Mouse (Mus musculus) heart, embryonic 13.5 days (tissue): ENCODE data around the gene Ifi204. TPM values are rescaled to one million over a fixed set of nuclear protein-coding genes. Genes with fewer than 3 reads are reported as not detected.

Experiments used
- ATAC-seq: fragments of 200-750 bp; cut with Nextera tagmentation; 2 replicates; pipeline ENCODE4 v1.8.0; 2017; ENCODE audit warnings: moderate TSS enrichment; ENCODE audit not compliant: insufficient number of reproducible peaks, low FRiP score, low TSS enrichment; ENCODE audit errors: extremely low read depth
- H3K27ac ChIP-seq: fragments of 300-500 bp; sonication (generic); replicated peaks from 2 replicates; pipeline ENCODE4 v1.5.1; 2015; ENCODE audit warnings: moderate library complexity, mild to moderate bottlenecking, inconsistent platforms
- H3K27me3 ChIP-seq: fragments of 300-500 bp; sonication (generic); replicated peaks from 2 replicates; pipeline ENCODE4 v1.6.1; 2015; ENCODE audit warnings: mild to moderate bottlenecking, inconsistent platforms
- H3K36me3 ChIP-seq: fragments of 300-500 bp; sonication (generic); 2 replicates; pipeline ENCODE4 v1.6.1; 2015; ENCODE audit warnings: mild to moderate bottlenecking, inconsistent platforms
- H3K4me1 ChIP-seq: fragments of 300-500 bp; sonication (generic); 2 replicates; pipeline ENCODE4 v1.6.1; 2015; ENCODE audit warnings: inconsistent platforms
- H3K4me2 ChIP-seq: fragments of 300-500 bp; sonication (generic); 2 replicates; pipeline ENCODE4 v1.6.1; 2015; ENCODE audit warnings: inconsistent platforms, mild to moderate bottlenecking, moderate library complexity
- H3K4me3 ChIP-seq: fragments of 300-500 bp; sonication (generic); 2 replicates; pipeline ENCODE4 v1.5.1; 2015; ENCODE audit warnings: moderate library complexity, mild to moderate bottlenecking, inconsistent platforms
- H3K9ac ChIP-seq: fragments of 300-500 bp; sonication (generic); 2 replicates; pipeline ENCODE4 v1.6.1; 2015; ENCODE audit warnings: inconsistent platforms, mild to moderate bottlenecking, moderate library complexity
- H3K9me3 ChIP-seq: fragments of 300-500 bp; sonication (generic); 2 replicates; pipeline ENCODE4 v1.6.1; 2016; ENCODE audit warnings: inconsistent platforms
- WGBS: fragments of 180-500 bp; shearing (Covaris S2); methylation state at CpG from one replicate; pipeline ENCODE4 v1.1.7; 2015; ENCODE audit warnings: mixed read lengths; 5-methylcytosine and 5-hydroxymethylcytosine counted together
- polyA plus RNA-seq: library from polyadenylated mRNA; unstranded; fragments of >200 nt; fragmentation: Nextera tagmentation; extraction: Ambion mirVana; gene quantifications from 2 replicates; pipeline ENCODE4 v1.2.1, GENCODE M21; 2015

Gene Ifi204
- polyA plus RNA-seq, 1 experiment from 2014 or later = 1.1 TPM

DNA sequence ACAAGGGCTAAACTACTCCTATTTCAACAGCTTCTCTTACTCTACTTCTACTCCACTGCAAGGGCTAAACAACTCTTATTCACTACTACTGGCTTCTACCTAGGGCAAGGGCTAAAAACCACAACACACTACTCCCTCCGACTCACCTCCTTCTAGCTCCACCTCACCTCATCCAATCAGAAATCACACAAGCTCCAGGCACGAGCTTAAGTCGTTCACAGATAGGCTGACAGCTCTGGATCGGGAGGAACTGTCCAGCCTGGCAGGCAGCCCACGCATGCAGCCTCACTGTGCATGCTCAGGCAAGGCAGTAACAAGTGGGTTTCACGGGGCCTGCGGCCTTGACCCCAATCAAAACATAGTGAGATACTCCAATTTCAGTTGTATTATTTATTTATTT lies 33.5 kb downstream of the Ifi204 start:
- Histone ChIP-seq H3K27me3 (no peaks in the 10 kb centered on the region), H3K4me2 (no peak overlapping the region), H3K27ac (no peak overlapping the region), H3K4me1 (no peaks in the 10 kb centered on the region), H3K9ac (no peak overlapping the region), H3K9me3 (no peaks in the 10 kb centered on the region), H3K4me3 (no peak overlapping the region), H3K36me3 (no peaks in the 10 kb centered on the region)
- no peak for ATAC-seq
- 14% methylated on average over 7 of the region's 7 CpGs for WGBS

Other genes with a start within 250 kb of the Ifi204 start
- not detected in 2 replicates for gene Ifi214, start 231.0 kb downstream of the Ifi204 start, polyA plus RNA-seq
- 0.10 and 0.11 TPM in 2 replicates for gene Ifi213, start 167.7 kb downstream of the Ifi204 start, polyA plus RNA-seq
- gene Ifi209, start 136.0 kb downstream of the Ifi204 start, polyA plus RNA-seq = 0.05 and 0.24 TPM in 2 replicates
- gene Ifi208, start 93.3 kb downstream of the Ifi204 start, polyA plus RNA-seq = not detected in 2 replicates
- 0.68 and 1.1 TPM in 2 replicates for gene Ifi207, start 25.2 kb downstream of the Ifi204 start, polyA plus RNA-seq
- 3.6 and 3.9 TPM in 2 replicates for gene Ifi211, start 146.1 kb upstream of the Ifi204 start, polyA plus RNA-seq
- gene Mndal, start 175.5 kb upstream of the Ifi204 start, polyA plus RNA-seq = 3.2 and 4.1 TPM in 2 replicates
- gene Ifi203, start 175.7 kb upstream of the Ifi204 start, polyA plus RNA-seq = 0.52 TPM in 2 replicates
- not detected in 2 replicates for gene Ifi202b, start 215.8 kb upstream of the Ifi204 start, polyA plus RNA-seq